Mouse (Mus musculus) brain, embryonic 18.5 days (tissue): Measurements from ENCODE around the gene Larp4b.

Experiments
- DNase-seq: peaks from one replicate; pipeline ENCODE4 v3.0.0-alpha.2; 2012; ENCODE audit warnings: low read depth, low spot score

Gene Larp4b

GRCm38 (mm10) chr13:9178270-9178669, 84.6 kb downstream of the Larp4b start:
- DNase-seq = no peak

GRCm38 (mm10) chr13:9178718-9179117, 85.0 kb downstream of the Larp4b start:
- DNase-seq = no peak

GRCm38 (mm10) chr13:9180221-9180620, 86.5 kb downstream of the Larp4b start:
- no peak for DNase-seq

GRCm38 (mm10) chr13:9181106-9181505, 87.4 kb downstream of the Larp4b start:
- no peak for DNase-seq

- DNase-seq = peak; percentile 64
Observed at GRCm38 (mm10) chr13:9181666-9182264, 88.1 kb downstream of the Larp4b start.

- no peak for DNase-seq
Observed at GRCm38 (mm10) chr13:9184281-9184680, 90.6 kb downstream of the Larp4b start.

GRCm38 (mm10) chr13:9184716-9185115, 91.0 kb downstream of the Larp4b start:
- DNase-seq = no peak

GRCm38 (mm10) chr13:9187156-9187555, 93.5 kb downstream of the Larp4b start:
- no peak for DNase-seq

GRCm38 (mm10) chr13:9187566-9188530, 94.2 kb downstream of the Larp4b start:
- no peak for DNase-seq

GRCm38 (mm10) chr13:9189481-9189880, 95.8 kb downstream of the Larp4b start:
- no peak for DNase-seq

- DNase-seq = no peak
Observed at GRCm38 (mm10) chr13:9191172-9192140, 97.8 kb downstream of the Larp4b start.

GRCm38 (mm10) chr13:9192797-9193330, 99.2 kb downstream of the Larp4b start:
- DNase-seq = no peak

- no peak for DNase-seq
Observed at GRCm38 (mm10) chr13:9194656-9195055, 101.0 kb downstream of the Larp4b start.

- no peak for DNase-seq
Observed at GRCm38 (mm10) chr13:9195565-9195964, 101.9 kb downstream of the Larp4b start.

- no peak for DNase-seq
Observed at GRCm38 (mm10) chr13:9198106-9198505, 104.4 kb downstream of the Larp4b start.

GRCm38 (mm10) chr13:9198728-9199464, 105.2 kb downstream of the Larp4b start:
- DNase-seq = no peak

GRCm38 (mm10) chr13:9199465-9199844, 105.8 kb downstream of the Larp4b start:
- no peak for DNase-seq

GRCm38 (mm10) chr13:9222761-9223405, 129.2 kb downstream of the Larp4b start:
- no peak for DNase-seq
